Mouse (Mus musculus) mouse embryonic stem cell (cell line): ENCODE measurements around the gene Bend5.

Experiments used
- in situ Hi-C, 2 experiments: fragments of 300-500 bp; cut with MboI; formaldehyde crosslinking; loops; 1 replicate in 1 of 2; 3 replicates in 1 of 2; pipeline ENCODE4 v1.14.3; 2019 to 2020; ENCODE audit warnings: low sequenced_read_pairs in 2 of 2, low pct_unique_long_range_greater_than_20kb in 1 of 2, mixed read lengths in 1 of 2; ENCODE audit not compliant: unreplicated experiment in 1 of 2

The Bend5 gene

GRCm38 (mm10) chr4:111431186-111431585, 16.4 kb downstream of the Bend5 start:
- in situ Hi-C loops: no loop called here

- in situ Hi-C loops: no loop called here
Measured at GRCm38 (mm10) chr4:111432013-111432412, 17.2 kb downstream of the Bend5 start.

- in situ Hi-C loops: no loop called here
Measured at GRCm38 (mm10) chr4:111432417-111432816, 17.6 kb downstream of the Bend5 start.

- in situ Hi-C loops: no loop called here
Measured at GRCm38 (mm10) chr4:111441709-111442108, 26.9 kb downstream of the Bend5 start.

- in situ Hi-C loops: no loop called here
Measured at GRCm38 (mm10) chr4:111442435-111443238, 27.8 kb downstream of the Bend5 start.

- in situ Hi-C loops: no loop called here
Measured at GRCm38 (mm10) chr4:111443906-111444615, 29.3 kb downstream of the Bend5 start.

- in situ Hi-C loops: no loop called here
Measured at GRCm38 (mm10) chr4:111444616-111445160, 29.9 kb downstream of the Bend5 start.

- in situ Hi-C loops: no loop called here
Measured at GRCm38 (mm10) chr4:111447918-111448317, 33.1 kb downstream of the Bend5 start.

- in situ Hi-C loops: no loop called here
Measured at GRCm38 (mm10) chr4:111448586-111448985, 33.8 kb downstream of the Bend5 start.

GRCm38 (mm10) chr4:111449442-111450199, 34.8 kb downstream of the Bend5 start:
- in situ Hi-C loops: no loop called here

- in situ Hi-C loops: no loop called here
Measured at GRCm38 (mm10) chr4:111451283-111451918, 36.6 kb downstream of the Bend5 start.

- in situ Hi-C loops: no loop called here
Measured at GRCm38 (mm10) chr4:111452192-111452591, 37.4 kb downstream of the Bend5 start.

- in situ Hi-C loops: no loop called here
Measured at GRCm38 (mm10) chr4:111453275-111453674, 38.5 kb downstream of the Bend5 start.

- in situ Hi-C loops: no loop called here
Measured at GRCm38 (mm10) chr4:111455621-111456020, 40.8 kb downstream of the Bend5 start.

- in situ Hi-C loops: no loop called here
Measured at GRCm38 (mm10) chr4:111457568-111457967, 42.8 kb downstream of the Bend5 start.

GRCm38 (mm10) chr4:111467293-111467773, 52.5 kb downstream of the Bend5 start:
- in situ Hi-C loops: no loop called here

- in situ Hi-C loops: no loop called here
Measured at GRCm38 (mm10) chr4:111467796-111468195, 53.0 kb downstream of the Bend5 start.

- in situ Hi-C loops: no loop called here
Measured at GRCm38 (mm10) chr4:111469847-111470246, 55.0 kb downstream of the Bend5 start.
